Mouse (Mus musculus): Measurements from ENCODE around the gene Ttc9b.

GRCm38 (mm10) chr7:27653681-27654437 is at the start of gene Ttc9b:
- peak; percentile 39; the same call in 1 of the 2 replicates for TF ChIP-seq CTCF (IDR thresholded peaks at IDR 0.05; ENCODE audit: low read depth)
- no peak for TF ChIP-seq EP300 (optimal IDR thresholded peaks at IDR 0.05)

All from stomach, postnatal 0 days (tissue).